Mouse (Mus musculus) heart, adult 2 months (tissue): ENCODE measurements around the gene Pigq. TPM values are rescaled to one million over a fixed set of nuclear protein-coding genes. Genes with fewer than 3 reads are reported as not detected.

Experiments used
- DNase-seq, 2 experiments: peaks; one replicate each; pipeline ENCODE4 v3.0.0; 2021
- H3K27ac ChIP-seq: fragments of 200-600 bp; 2 replicates; pipeline ENCODE4 v1.8.1; 2022
- H3K27me3 ChIP-seq: fragments of 200-500 bp; 2 replicates; pipeline ENCODE4 v1.6.1; 2012; ENCODE audit warnings: mild to moderate bottlenecking, low read length, inconsistent platforms, mixed read lengths; ENCODE audit not compliant: control insufficient read depth, insufficient read depth
- H3K36me3 ChIP-seq: fragments of 200-500 bp; 2 replicates; pipeline ENCODE4 v1.6.1; 2012; ENCODE audit warnings: low read length, inconsistent platforms; ENCODE audit not compliant: control insufficient read depth, insufficient read depth
- H3K4me1 ChIP-seq: fragments of 200-500 bp; 2 replicates; pipeline ENCODE4 v1.6.1; 2011; ENCODE audit warnings: low read length; ENCODE audit not compliant: control insufficient read depth, insufficient read depth
- H3K4me3 ChIP-seq: fragments of 200-600 bp; 2 replicates; pipeline ENCODE4 v1.8.1; 2022
- H3K79me2 ChIP-seq: fragments of 200-500 bp; replicated peaks from 2 replicates; pipeline ENCODE4 v1.6.1; 2012; ENCODE audit warnings: mild to moderate bottlenecking, inconsistent platforms, low read length, moderate library complexity, mixed read lengths; ENCODE audit not compliant: control insufficient read depth, insufficient read depth
- H3K9ac ChIP-seq: fragments of 200-500 bp; 2 replicates; pipeline ENCODE4 v1.6.1; 2012; ENCODE audit warnings: low read depth, mild to moderate bottlenecking, control low read depth, inconsistent platforms, low read length, mixed read lengths
- CTCF ChIP-seq: fragments of 200-600 bp; IDR thresholded peaks from 2 replicates; pipeline ENCODE4 v1.8.1; 2022; ENCODE audit warnings: antibody characterized with exemption, mild to moderate bottlenecking, moderate library complexity
- EP300 ChIP-seq: fragments of 200-500 bp; IDR thresholded peaks from 2 replicates; pipeline ENCODE4 v1.6.1; 2011; ENCODE audit warnings: low read depth, low read length, control low read depth; ENCODE audit not compliant: insufficient read depth
- POLR2A ChIP-seq: fragments of 200-500 bp; IDR thresholded peaks from 2 replicates; pipeline ENCODE4 v1.6.1; 2011; ENCODE audit warnings: mild to moderate bottlenecking, low read depth, low read length, control low read depth; ENCODE audit not compliant: insufficient read depth
- WGBS: fragments of 180-500 bp; shearing (Covaris S2); methylation state at CpG from one replicate; pipeline ENCODE4 v1.1.7; 2018; 5-methylcytosine and 5-hydroxymethylcytosine counted together
- intact Hi-C: fragments of 180-260 bp; cut with DNase I; formaldehyde crosslinking; loops from one replicate; pipeline ENCODE4 v1.15.1; 2025
- polyA plus RNA-seq: library from polyadenylated mRNA; depleted of rRNA; stranded (reverse); fragments of >200 nt; gene quantifications from 2 replicates; pipeline ENCODE4 v1.2.3, GENCODE M21; 2012
- total RNA-seq, 2 experiments: library from RNA; stranded (reverse); gene quantifications; 2 replicates each; pipeline ENCODE4 v1.2.3; 2021

The Pigq gene
- total and polyA plus RNA-seq, 3 experiments: 40.8 to 74.7 (median 48.7) TPM

DNA sequence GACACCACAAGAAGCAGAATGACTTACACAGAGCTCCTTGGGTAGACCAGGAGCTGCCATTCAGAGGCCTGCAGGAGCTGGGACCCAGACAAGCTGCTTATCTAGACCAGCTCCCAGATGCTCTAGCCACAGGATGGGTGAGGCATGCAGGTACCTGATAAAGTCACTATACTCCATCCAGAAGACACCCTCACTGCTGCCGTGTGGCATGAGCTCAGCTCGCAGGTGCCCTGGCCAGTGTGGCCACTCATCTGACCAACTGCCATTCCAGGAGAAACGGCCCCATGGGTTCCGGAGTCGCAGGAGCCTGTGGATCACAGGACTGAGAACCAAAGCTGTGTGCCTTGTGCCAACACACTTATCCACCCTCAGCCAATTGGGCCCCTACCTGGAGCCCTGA lies 16.8 kb upstream of the Pigq start:
- TF ChIP-seq CTCF: no peak
- no peak for TF ChIP-seq POLR2A
- no peak for TF ChIP-seq EP300
- intact Hi-C loops: no loop called here
- 89% methylated on average over 5 of the region's 5 CpGs for WGBS

DNA sequence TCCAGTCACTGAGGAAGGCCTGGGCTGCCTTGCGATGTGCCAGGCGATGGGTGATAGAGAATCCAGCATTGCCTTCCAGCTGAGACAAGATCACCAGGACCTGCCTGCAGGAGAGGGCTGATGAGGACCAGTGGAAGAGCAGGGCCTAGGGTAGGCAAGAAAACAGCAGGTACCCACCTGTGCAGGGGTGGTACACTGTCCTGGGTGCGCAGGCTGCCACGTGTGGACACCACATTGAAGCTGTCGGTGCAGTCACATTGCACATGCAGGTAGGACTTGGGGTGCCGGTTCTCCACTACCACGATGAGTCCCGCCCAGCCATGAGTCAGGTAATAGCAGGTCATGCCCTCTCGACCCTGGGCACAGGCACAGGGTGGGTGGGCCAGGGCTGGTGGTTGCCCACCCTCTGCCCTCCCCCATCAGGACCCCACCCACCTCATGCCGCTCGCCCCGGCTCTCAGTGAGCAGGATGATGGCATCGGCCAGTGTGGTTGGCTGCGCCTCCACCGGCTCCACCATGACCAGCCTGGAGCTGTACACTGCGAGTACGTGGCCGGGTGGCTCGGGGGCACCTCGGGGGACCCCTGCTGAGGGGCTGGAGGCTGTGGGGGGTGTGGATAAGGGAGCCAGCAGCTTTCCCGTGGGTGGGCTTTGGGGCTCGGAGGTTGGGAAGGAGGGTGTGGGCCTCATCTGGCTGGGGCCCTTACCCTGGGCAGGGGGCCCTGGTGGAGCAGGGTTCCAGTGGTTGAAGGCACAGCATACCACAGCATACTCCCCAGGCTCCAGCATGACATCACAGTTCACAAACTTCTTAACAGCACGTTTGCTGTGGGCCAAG lies 15.1 kb upstream of the Pigq start:
- Histone ChIP-seq H3K4me3 (no peak overlapping the region), H3K9ac (no peak overlapping the region), H3K36me3 (no peaks in the 10 kb centered on the region), H3K27ac (no peak overlapping the region), H3K79me2 (no peaks in the 10 kb centered on the region), H3K27me3 (no peaks in the 10 kb centered on the region), H3K4me1 (no peaks in the 10 kb centered on the region)
- intact Hi-C loops: no loop called here
- TF ChIP-seq CTCF: no peak
- no peak for TF ChIP-seq EP300
- no peak for TF ChIP-seq POLR2A
- WGBS: 88% methylated on average over 23 of the region's 23 CpGs
- DNase-seq: no peak

More for the DNA sequence above, 16.8 kb upstream of the Pigq start:
- no peaks in the 10 kb centered on the region for H3K79me2 ChIP-seq
- DNase-seq: no peak
- H3K27me3 ChIP-seq: no peaks in the 10 kb centered on the region
- no peaks in the 10 kb centered on the region for H3K4me1 ChIP-seq
- no peak overlapping the region for H3K27ac ChIP-seq
- H3K36me3 ChIP-seq: no peaks in the 10 kb centered on the region
- H3K9ac ChIP-seq: no peak overlapping the region
- no peak overlapping the region for H3K4me3 ChIP-seq

DNA sequence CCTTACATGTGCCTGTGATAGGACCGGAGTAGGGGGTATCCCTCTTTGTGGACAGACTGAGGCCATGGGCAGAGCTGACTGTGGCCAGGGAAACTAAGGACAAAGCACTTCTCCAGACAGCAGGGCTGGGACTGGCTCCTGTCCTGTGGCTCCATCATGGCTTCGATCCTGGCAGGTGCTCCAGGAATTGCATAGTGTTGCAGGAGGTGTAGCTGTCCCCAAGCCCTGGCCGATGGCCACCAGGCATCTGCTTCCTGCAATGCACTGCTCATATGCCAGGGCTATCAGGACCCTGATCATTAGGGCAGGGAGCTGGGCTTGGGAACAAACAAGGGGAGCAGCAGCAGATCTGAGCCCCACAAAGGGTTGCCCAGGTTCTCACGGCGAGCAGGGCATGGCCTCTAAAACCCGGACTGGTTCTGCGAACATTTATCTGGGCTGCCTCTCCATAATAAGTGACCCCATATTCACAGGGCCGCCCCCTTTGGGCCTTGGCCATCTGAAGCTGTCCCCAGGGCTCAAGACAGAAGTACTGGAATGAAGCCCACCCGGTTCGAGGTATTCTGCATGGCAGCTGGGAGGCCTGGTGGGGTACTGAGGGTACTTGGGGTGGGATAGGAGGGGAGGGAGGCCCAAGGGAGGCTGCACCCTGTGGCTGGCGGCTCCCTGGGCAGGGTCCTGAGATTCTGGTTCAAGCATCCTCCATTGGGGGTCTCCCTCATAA lies 14.2 kb upstream of the Pigq start:
- no peak overlapping the region for H3K9ac ChIP-seq
- 92% methylated on average over 11 of the region's 11 CpGs for WGBS
- no peaks in the 10 kb centered on the region for H3K4me1 ChIP-seq
- no peak overlapping the region for H3K4me3 ChIP-seq
- no peak for DNase-seq
- H3K27ac ChIP-seq: no peak overlapping the region
- H3K27me3 ChIP-seq: no peaks in the 10 kb centered on the region
- TF ChIP-seq POLR2A (no peak), CTCF (no peak), EP300 (no peak)
- intact Hi-C loops: no loop called here
- H3K79me2 ChIP-seq: no peaks in the 10 kb centered on the region
- no peaks in the 10 kb centered on the region for H3K36me3 ChIP-seq

DNA sequence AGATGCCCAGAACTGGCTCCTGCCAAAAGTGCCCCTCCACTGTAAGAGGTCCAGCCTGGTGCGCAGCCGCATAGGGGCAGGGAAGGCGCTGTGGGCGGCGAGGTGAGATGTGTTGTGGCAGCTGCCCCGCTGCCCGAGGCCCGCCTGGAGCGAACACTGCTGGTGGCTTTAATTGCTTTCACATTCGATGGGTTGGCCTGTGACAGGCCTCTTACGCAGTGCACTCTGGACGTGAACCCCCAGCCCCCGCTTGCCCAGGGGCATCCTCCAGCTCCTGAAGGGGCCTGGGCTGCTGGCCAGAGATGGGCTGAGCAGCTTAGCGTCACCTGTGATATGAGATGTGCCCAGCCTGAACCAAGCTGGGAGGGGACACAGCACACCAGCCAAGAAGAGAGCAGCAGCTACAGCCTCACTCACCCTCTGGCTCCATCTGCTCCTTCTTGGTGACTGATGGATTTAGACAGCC lies 12.9 kb upstream of the Pigq start:
- intact Hi-C loops: no loop called here
- DNase-seq: no peak
- Histone ChIP-seq H3K27me3 (no peaks in the 10 kb centered on the region), H3K4me1 (no peaks in the 10 kb centered on the region), H3K9ac (no peak overlapping the region), H3K27ac (no peak overlapping the region), H3K4me3 (no peak overlapping the region), H3K79me2 (no peaks in the 10 kb centered on the region), H3K36me3 (no peaks in the 10 kb centered on the region)
- TF ChIP-seq EP300 (no peak), CTCF (no peak), POLR2A (no peak)
- WGBS: 89% methylated on average over 14 of the region's 14 CpGs

GRCm38 (mm10) chr17:25956631-25957030 lies 11.9 kb upstream of the Pigq start:
- intact Hi-C loops: no loop called here
- no peak for DNase-seq
- peaks cover 3% of the 10 kb centered on the region; the same call in 1 of the 2 replicates for H3K27me3 ChIP-seq
- TF ChIP-seq POLR2A: no peak
- no peak for TF ChIP-seq EP300
- no peak for TF ChIP-seq CTCF
- WGBS: 85% methylated on average over 7 of the region's 7 CpGs
- no peaks in the 10 kb centered on the region for H3K79me2 ChIP-seq
- no peaks in the 10 kb centered on the region for H3K36me3 ChIP-seq
- H3K4me3 ChIP-seq: no peak overlapping the region
- no peak overlapping the region for H3K9ac ChIP-seq
- no peak overlapping the region for H3K27ac ChIP-seq
- H3K4me1 ChIP-seq: no peaks in the 10 kb centered on the region

DNA sequence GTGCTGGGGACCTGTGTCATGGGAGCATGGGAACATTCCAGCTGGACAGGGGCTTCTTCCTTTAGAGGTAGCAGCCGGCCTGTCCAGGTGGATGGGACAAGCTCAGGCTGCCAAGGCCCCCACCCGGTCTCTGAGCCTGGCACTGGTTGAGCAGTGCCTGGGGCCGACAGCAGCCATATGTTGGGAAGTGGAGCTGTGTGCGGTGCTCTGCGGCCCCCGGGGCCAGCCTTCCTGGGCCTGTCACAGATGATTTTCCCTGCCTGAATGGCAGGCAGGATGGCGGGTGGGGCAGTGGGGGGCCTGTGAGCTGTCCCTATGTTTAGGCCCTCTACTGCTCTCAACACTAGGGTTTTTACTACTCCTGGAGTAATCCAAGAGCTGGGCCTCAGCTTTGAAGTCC lies 11.5 kb upstream of the Pigq start:
- H3K27ac ChIP-seq: no peak overlapping the region
- no peak for TF ChIP-seq POLR2A
- no peak for TF ChIP-seq CTCF
- TF ChIP-seq EP300: no peak
- no peaks in the 10 kb centered on the region for H3K4me1 ChIP-seq
- no peak overlapping the region for H3K9ac ChIP-seq
- peaks cover 6% of the 10 kb centered on the region; the same call in 1 of the 2 replicates for H3K27me3 ChIP-seq
- no peak overlapping the region for H3K4me3 ChIP-seq
- H3K79me2 ChIP-seq: no peaks in the 10 kb centered on the region
- intact Hi-C loops: no loop called here
- DNase-seq: no peak
- H3K36me3 ChIP-seq: no peaks in the 10 kb centered on the region
- WGBS: 70% methylated on average over 7 of the region's 7 CpGs
